Mouse (Mus musculus) heart, postnatal 14 days (tissue): ENCODE results near the gene Palld. TPM values are rescaled to one million over a fixed set of nuclear protein-coding genes. Genes with fewer than 3 reads are reported as not detected.

Experiments
- DNase-seq, 2 experiments: peaks; one replicate each; pipeline ENCODE4 v3.0.0; 2021 to 2022
- intact Hi-C: fragments of 180-260 bp; cut with DNase I; formaldehyde crosslinking; loops from one replicate; pipeline ENCODE4 v1.15.1; 2025
- total RNA-seq, 2 experiments: library from RNA; stranded (reverse); gene quantifications; 2 replicates each; pipeline ENCODE4 v1.2.3; 2021

The Palld gene
- total RNA-seq, 2 experiments from 2014 or later = 263 to 269 TPM

GRCm38 (mm10) chr8:61487597-61488156, 414.8 kb downstream of the Palld start, which contains the start of gene Cbr4:
TSS of gene Cbr4 (plus strand) at chr8:61487734.
- DNase-seq = peak; percentile 76 to 86
- intact Hi-C loops = loop anchor here (5.0 to 10.0 kb wide), 2 partner anchors 413 to 445 kb away; no protein-coding TSS in a partner anchor

GRCm38 (mm10) chr8:61486923-61487529, 415.5 kb downstream of the Palld start:
- intact Hi-C loops = loop anchor here (5.0 to 10.0 kb wide), 2 partner anchors 412 to 445 kb away; no protein-coding TSS in a partner anchor

GRCm38 (mm10) chr8:61480260-61480967, 422.1 kb downstream of the Palld start:
- intact Hi-C loops = loop anchor here (2.0 to 10.0 kb wide), 2 partner anchors 256 to 406 kb away; no protein-coding TSS in a partner anchor
- peak; percentile 13 to 19 for DNase-seq

More at GRCm38 (mm10) chr8:61486923-61487529, 415.5 kb downstream of the Palld start:
- DNase-seq = no peak

GRCm38 (mm10) chr8:61479506-61480214, 422.8 kb downstream of the Palld start:
- intact Hi-C loops = loop anchor here (2.0 to 10.0 kb wide), 2 partner anchors 255 to 405 kb away; no protein-coding TSS in a partner anchor

GRCm38 (mm10) chr8:61478793-61479192, 423.7 kb downstream of the Palld start:
- intact Hi-C loops = no loop called here
- no peak for DNase-seq

More at GRCm38 (mm10) chr8:61479506-61480214, 422.8 kb downstream of the Palld start:
- peak; percentile 53 to 64 for DNase-seq

- intact Hi-C loops = no loop called here
- no peak for DNase-seq
These were observed 424.3 kb downstream of the Palld start for GRCm38 (mm10) chr8:61478150-61478549.

GRCm38 (mm10) chr8:61476160-61476559, 426.3 kb downstream of the Palld start:
- no peak for DNase-seq
- intact Hi-C loops = no loop called here

- no peak for DNase-seq
- intact Hi-C loops = no loop called here
These were observed 427.2 kb downstream of the Palld start for GRCm38 (mm10) chr8:61475251-61475673.

GRCm38 (mm10) chr8:61470213-61470612, 432.3 kb downstream of the Palld start:
- intact Hi-C loops = no loop called here
- no peak for DNase-seq

- intact Hi-C loops = no loop called here
- DNase-seq = no peak
These were observed 435.0 kb downstream of the Palld start for GRCm38 (mm10) chr8:61467553-61467815.

GRCm38 (mm10) chr8:61466696-61467552, 435.6 kb downstream of the Palld start:
- no peak for DNase-seq
- intact Hi-C loops = no loop called here

- DNase-seq = no peak
- intact Hi-C loops = no loop called here
These were observed 438.1 kb downstream of the Palld start for GRCm38 (mm10) chr8:61464393-61464792.

- intact Hi-C loops = no loop called here
- DNase-seq = no peak
These were observed 440.3 kb downstream of the Palld start for GRCm38 (mm10) chr8:61462221-61462620.

Other genes with a start within 250 kb of the Palld start
- 1 to 10 TPM in 1 of 2 experiments, under 1 TPM in 1; 1.00 to 1.7 TPM for gene Ddx60, start 25.4 kb upstream of the Palld start, total RNA-seq
- gene Anxa10, start 220.5 kb upstream of the Palld start, total RNA-seq = not detected